Mouse (Mus musculus) heart, adult 2 months (tissue): ENCODE results near the gene Cct4.

Experiments
- CTCF ChIP-seq: fragments of 200-600 bp; IDR thresholded peaks from 2 replicates; pipeline ENCODE4 v1.8.1; 2022; ENCODE audit warnings: antibody characterized with exemption, mild to moderate bottlenecking, moderate library complexity
- EP300 ChIP-seq: fragments of 200-500 bp; IDR thresholded peaks from 2 replicates; pipeline ENCODE4 v1.6.1; 2011; ENCODE audit warnings: low read depth, low read length, control low read depth; ENCODE audit not compliant: insufficient read depth
- POLR2A ChIP-seq: fragments of 200-500 bp; IDR thresholded peaks from 2 replicates; pipeline ENCODE4 v1.6.1; 2011; ENCODE audit warnings: mild to moderate bottlenecking, low read depth, low read length, control low read depth; ENCODE audit not compliant: insufficient read depth

- TF ChIP-seq EP300 (no peak), CTCF (no peak), POLR2A (no peak)
These were observed 12.1 kb upstream of the Cct4 start for GRCm38 (mm10) chr11:22978215-22978614.
